Mouse (Mus musculus): ENCODE measurements around the gene Hacd3. TPM values are rescaled to one million over a fixed set of nuclear protein-coding genes. Genes with fewer than 3 reads are reported as not detected.

Gene Hacd3
- polyA plus RNA-seq, 1 experiment from 2014 or later = 50.3 TPM

DNA sequence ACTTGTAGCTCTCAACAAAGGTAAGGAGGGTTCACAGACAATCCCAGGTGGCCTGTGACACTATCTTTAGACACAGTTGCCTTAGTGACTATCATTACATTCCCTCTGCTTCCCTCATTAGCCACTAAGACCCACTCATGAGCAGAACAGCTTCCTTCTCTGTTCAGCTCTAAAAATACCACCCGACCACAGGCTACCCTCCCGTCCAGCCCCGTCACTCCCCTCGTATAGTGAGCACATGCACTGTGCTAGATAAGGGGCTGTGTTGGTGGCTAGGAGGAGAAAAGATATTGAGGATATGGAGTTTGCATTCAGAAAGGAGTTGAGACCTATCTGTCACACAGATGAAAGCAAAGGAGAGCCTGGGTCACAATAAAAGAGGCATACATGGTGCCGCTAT, 83.0 kb downstream of the Hacd3 start:
- Histone ChIP-seq H3K9ac (ENCODE audit: low read length) (no peak overlapping the region), H3K4me1 (ENCODE audit: control insufficient read depth in 2 of 2, insufficient read depth in 2 of 2, low read length in 2 of 2) (peaks cover 23 to 35% of the 10 kb centered on the region in 2 experiments), H3K4me2 (ENCODE audit: low read length) (no peak overlapping the region), H3K4me3 (ENCODE audit: control insufficient read depth in 1 of 2, insufficient read depth in 1 of 2, low read depth in 1 of 2, low read length in 2 of 2) (no peak overlapping the region), H3K27me3 (ENCODE audit: control insufficient read depth, insufficient read depth, low read length) (no peaks in the 10 kb centered on the region), H3K9me3 (ENCODE audit: control insufficient read depth, low read length) (no peaks in the 10 kb centered on the region), H3K36me3 (ENCODE audit: control insufficient read depth, insufficient read depth, low read length) (no peaks in the 10 kb centered on the region), H3K27ac (replicated peaks in 1 of 2; ENCODE audit: control insufficient read depth in 1 of 2, insufficient read depth in 1 of 2, low read depth in 2 of 2, low read length in 2 of 2) (no peak overlapping the region)
- no peak for ATAC-seq (ENCODE audit: insufficient number of reproducible peaks, insufficient read depth, low FRiP score, low read depth)
- 24% methylated on average over 5 of the region's 5 CpGs for WGBS

GRCm38 (mm10) chr9:64937491-64937890, 84.0 kb downstream of the Hacd3 start:
- Histone ChIP-seq H3K9me3 (ENCODE audit: control insufficient read depth, low read length) (no peaks in the 10 kb centered on the region), H3K9ac (ENCODE audit: low read length) (no peak overlapping the region), H3K4me2 (ENCODE audit: low read length) (no peak overlapping the region), H3K27me3 (ENCODE audit: control insufficient read depth, insufficient read depth, low read length) (no peaks in the 10 kb centered on the region), H3K4me3 (ENCODE audit: control insufficient read depth in 1 of 2, insufficient read depth in 1 of 2, low read depth in 1 of 2, low read length in 2 of 2) (no peak overlapping the region), H3K4me1 (ENCODE audit: control insufficient read depth in 2 of 2, insufficient read depth in 2 of 2, low read length in 2 of 2) (peaks cover 27 to 43% of the 10 kb centered on the region in 2 experiments), H3K27ac (replicated peaks in 1 of 2; ENCODE audit: control insufficient read depth in 1 of 2, insufficient read depth in 1 of 2, low read depth in 2 of 2, low read length in 2 of 2) (no peak overlapping the region), H3K36me3 (ENCODE audit: control insufficient read depth, insufficient read depth, low read length) (no peaks in the 10 kb centered on the region)
- ATAC-seq (ENCODE audit: insufficient number of reproducible peaks, insufficient read depth, low FRiP score, low read depth) = no peak
- WGBS = 64% methylated on average over 5 of the region's 5 CpGs

Small RNAs within 50 kb of the gene (microRNA-seq; reads per million reads assigned to microRNA genes)
- gene Gm25640 = not detected

Other genes starting within 250 kb of the Hacd3 start
- 6.0 and 7.0 TPM in 2 replicates for gene Dennd4a, start 210.4 kb downstream of the Hacd3 start, polyA plus RNA-seq (2014; fragmentation: Nextera tagmentation; extraction: Ambion mirVana)
- 0.05 TPM in 2 replicates for gene Slc24a1, start 70.1 kb downstream of the Hacd3 start, polyA plus RNA-seq (2014; fragmentation: Nextera tagmentation; extraction: Ambion mirVana)
- 39.0 and 41.1 TPM in 2 replicates for gene Ints14, start 60.8 kb downstream of the Hacd3 start, polyA plus RNA-seq (2014; fragmentation: Nextera tagmentation; extraction: Ambion mirVana)
- gene Dpp8, start 10.7 kb upstream of the Hacd3 start, polyA plus RNA-seq (2014; fragmentation: Nextera tagmentation; extraction: Ambion mirVana) = 26.4 and 27.9 TPM in 2 replicates
- gene Igdcc4, start 79.8 kb upstream of the Hacd3 start, polyA plus RNA-seq (2014; fragmentation: Nextera tagmentation; extraction: Ambion mirVana) = 12.3 and 15.7 TPM in 2 replicates
- gene Igdcc3, start 119.5 kb upstream of the Hacd3 start, polyA plus RNA-seq (2014; fragmentation: Nextera tagmentation; extraction: Ambion mirVana) = 0.36 and 0.63 TPM in 2 replicates
- 4.3 and 5.6 TPM in 2 replicates for gene Parp16, start 173.7 kb upstream of the Hacd3 start, polyA plus RNA-seq (2014; fragmentation: Nextera tagmentation; extraction: Ambion mirVana)
- gene Cilp, start 243.5 kb upstream of the Hacd3 start, polyA plus RNA-seq (2014; fragmentation: Nextera tagmentation; extraction: Ambion mirVana) = not detected in 2 replicates